Mouse (Mus musculus): Measurements from ENCODE around the gene Mfsd4a.

The Mfsd4a gene

DNA sequence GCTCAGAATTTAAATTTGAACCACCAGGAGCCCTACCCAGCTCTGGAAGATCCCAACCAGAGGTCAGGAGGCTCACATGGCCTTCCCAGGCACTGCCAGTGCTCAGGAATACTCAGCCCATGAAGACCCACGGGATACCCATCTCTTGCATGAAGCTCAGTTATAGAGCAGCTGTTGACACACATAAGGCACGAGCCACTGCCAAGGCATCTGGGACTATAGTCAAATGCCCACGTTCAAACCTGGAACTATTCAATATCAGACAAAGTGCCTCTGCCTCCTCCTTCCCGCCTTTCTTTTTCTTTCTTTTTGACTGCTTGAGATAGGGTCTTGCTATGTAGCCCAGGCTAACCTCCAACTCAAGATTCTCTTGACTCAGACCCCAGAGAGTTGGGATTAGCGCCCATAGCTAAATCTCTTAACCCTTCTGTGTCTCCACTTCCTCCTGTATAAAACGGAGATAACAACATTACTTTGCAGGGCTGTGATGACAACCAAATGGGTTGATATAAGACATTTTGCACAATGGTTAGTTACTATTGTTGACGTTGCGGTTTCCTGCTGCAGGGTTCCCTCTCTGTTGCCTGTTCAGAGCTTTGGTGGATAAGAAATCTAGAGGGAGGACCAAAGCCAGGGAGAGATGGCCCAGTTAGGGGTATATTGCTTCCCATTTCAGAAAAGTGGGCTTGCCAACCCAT, 2.2 kb downstream of the Mfsd4a start:
- DNase-seq: no peak

DNA sequence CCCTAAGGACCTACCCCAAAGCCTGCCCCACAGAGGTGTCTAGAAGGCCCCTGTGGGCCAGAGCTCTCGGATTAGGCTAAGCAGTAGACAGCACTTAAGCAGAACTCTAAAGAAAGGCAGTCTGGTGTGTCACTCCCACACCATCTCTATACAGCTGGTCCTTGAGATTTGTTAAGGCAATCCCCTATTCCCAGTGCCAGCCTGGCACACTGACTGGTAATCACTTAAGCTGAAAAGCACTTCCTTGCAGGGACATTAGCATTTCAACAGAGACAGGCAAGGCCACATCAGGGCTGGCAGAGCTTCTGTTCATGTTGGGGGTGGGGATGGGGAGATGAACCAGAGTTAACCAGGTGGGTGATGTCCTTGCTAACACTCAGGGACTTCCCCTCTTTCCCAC, 2.9 kb downstream of the Mfsd4a start:
- DNase-seq: no peak

DNA sequence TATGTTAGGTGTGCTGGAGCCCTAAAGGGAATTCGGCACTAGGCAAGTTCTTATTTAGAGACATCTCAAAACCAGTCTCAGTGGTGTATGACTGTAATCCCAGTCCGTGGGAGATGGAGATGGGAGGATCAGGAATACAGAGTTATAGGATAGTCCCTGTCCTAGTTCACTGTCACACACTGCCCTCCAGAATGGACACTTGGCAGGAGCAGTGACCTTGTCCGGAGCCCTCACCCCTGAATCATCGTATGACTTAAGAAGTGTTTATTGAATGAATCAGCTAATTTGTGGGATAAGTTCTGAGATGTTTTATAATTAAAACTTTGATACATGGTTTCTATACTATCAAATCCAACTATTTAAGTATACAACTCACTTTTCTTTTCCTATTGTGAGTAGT, 4.8 kb downstream of the Mfsd4a start:
- DNase-seq: no peak

DNA sequence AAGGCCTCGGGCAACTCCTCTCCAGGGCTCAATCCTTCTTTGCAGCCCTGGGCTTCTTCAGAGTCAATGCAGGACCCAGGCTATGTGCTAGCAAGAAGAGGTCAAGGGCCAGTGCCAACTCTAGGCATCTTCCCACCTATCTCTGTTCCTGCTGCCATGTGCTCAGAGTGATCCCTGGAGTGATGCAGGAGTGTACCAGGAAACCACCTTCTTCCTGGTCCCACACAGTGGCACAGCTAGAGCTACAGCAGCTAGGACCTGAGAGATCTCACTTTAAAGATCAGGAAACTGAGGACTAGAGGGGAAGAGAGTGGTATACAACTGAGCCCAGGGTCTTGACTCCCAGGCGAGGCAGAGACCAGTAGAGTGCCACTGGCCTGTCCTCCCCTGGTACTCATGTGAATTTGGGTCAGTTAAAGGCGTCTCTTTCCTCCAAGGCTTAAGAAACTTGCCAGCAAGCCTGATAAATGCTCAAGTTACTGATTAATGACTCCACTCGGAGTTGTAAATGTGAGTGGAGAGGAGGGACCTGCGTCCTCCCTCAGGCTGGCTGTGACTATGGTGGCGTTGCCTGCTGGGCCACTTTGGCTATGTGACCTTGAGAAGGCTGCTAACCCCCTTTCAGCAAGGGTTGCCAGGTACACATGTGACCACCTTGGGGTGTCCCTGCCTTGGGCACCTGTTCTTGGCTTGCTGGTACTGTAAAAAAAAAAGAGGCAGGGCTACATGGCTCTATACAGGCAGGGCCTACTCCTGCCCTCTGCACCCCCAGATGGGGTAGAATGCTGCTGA, 5.9 kb downstream of the Mfsd4a start:
- DNase-seq: peak; percentile 66 to 88

DNA sequence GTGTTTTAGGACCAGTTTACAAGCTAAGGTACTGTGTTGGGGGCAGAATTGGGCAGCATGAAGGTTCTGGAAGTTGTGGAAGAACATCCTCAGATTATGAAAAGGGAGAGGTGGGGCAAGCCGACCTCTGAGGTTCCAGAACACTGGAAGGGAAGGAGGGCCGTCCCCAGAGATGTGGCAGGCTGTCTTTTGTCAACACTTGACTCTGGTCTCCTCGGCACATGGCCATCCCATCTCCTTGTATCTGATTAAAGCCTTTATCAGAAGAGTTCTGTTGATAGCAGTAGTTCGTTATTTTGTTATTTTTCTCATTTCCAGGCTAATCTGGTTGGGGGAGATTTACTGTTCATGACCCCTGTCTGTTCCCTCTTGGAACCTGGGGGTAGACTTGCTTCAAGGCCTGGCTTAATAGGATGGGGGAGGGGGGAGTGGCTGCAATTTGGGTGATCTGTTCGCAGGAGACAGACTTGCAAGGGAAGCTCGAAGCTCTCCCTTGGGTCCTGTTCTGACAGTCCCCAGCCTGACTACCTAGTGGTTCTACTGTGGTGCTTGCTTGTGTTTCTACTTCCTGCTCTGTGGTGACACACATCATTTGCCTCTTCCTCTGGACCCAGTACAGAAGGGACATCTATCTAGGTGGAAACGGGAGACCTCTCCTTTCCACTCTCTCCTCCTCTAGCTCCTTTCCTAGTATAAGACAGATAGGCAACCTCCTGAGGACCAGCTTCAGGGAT, 7.7 kb downstream of the Mfsd4a start:
- DNase-seq: no peak

DNA sequence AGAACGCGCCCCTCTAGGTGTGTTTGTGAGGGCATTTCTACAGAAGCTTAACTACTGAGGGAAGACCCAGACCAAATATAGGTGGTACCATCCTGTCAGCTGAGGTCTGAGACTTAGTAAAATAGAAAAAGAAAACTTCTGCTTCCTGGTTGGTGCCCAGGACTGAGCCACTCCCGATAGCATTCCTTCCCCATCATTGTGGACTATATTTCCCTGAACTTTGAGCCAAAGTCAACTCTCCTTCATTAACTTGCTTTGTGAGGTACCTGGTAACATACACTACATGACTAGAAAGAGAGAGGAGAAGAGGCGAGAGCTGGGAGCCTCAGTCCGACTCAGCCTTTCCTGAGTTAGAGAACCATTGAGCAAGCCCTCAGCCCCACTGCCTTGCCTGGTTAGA, 9.3 kb downstream of the Mfsd4a start:
- no peak for DNase-seq

DNA sequence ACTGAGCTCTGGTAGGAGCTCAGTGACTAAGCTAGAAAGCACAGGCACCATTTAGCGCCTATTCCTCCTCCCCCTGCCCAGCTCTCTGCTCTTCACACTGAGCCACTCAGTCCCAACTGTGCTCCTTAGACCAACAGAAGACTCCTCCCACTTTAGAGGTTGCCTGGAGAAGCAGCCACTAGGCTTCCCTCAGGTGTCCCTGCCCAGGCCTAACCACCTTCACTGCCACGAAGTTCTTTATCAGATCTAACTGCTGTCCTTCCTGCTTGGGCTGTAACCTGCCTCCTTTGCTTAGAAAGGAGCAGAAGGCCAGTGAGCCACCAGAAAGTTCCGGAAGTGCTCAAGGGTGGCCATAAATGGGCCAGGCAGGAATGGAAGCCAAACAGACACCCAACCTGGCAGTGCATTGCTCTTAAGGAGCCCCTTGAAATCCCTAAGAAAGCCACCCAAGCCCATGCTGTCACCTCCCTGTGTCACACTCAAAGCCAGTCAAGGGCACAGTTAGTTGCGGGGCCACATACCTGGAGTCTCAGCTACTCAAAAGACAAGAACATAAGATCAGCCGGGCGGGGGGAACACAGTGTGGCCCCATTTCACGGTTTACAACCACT, 12.7 kb downstream of the Mfsd4a start:
- DNase-seq: no peak

DNA sequence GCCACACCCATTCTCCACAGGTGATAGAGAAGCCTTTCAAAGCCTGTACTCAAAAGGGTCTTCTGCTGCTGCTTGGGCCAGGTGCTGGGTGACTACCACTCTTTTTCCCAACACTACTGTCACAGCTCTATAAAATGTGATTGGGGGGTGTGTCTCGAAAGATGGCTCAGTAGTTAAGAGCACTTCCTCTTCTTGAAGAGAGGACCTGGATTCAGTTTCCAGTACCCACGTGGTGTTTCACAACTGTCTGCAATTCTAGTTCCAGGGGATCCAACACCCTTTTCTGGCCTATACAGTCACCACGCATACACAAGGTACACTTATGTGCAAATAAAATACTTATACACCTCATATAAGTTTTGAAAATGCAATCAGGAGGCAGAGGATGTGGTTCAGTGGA, 13.5 kb downstream of the Mfsd4a start:
- no peak for DNase-seq

DNA sequence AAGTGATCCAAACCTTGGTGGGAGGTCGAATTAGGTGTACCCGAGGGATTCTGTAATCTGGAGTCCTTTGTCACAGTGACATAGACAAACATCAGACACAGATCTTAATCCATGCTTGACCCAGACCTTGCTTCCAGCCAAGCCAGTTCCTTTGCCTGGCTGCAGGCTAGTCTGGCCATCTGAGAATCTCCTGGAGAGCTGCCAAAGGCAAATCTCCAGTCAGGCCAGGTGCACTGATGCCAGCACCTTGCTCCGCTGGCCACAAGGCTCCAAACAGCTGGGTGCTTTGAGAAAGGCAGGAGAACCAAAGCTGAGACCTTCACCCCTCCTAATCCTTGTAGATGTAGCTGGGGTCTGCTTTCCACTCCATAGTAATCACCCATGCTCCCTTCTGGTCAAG, 16.1 kb downstream of the Mfsd4a start:
- DNase-seq: peak; percentile 48 to 62

DNA sequence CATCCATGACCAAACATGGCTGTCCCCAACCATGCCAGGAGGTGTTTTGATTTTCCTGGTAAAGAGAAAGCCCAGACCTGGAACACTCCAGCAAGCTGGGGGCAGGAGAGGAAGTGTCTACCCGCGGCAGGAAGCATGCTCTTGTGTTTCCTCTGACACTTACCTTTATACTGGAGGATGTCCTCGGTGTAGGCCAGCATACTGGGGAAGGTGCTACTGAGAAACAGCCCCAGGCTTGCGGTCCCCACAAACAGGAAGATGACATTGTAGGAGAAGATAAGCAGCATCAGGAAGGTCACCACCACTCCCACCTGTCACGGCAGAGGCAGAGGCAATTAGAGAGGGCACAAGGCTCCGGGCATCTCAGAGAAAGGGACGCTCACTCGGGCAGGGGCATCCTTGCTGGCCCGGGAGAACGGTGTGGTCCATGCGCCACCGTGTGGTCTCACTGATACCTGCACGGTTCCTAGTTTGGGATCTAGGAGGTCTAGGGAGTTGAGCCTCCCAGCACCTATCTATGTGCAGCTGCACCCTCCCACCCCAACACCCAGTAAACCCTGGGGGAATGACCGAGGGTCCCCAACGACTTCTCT, 21.6 kb downstream of the Mfsd4a start:
- DNase-seq: peak; percentile 74 to 83

DNA sequence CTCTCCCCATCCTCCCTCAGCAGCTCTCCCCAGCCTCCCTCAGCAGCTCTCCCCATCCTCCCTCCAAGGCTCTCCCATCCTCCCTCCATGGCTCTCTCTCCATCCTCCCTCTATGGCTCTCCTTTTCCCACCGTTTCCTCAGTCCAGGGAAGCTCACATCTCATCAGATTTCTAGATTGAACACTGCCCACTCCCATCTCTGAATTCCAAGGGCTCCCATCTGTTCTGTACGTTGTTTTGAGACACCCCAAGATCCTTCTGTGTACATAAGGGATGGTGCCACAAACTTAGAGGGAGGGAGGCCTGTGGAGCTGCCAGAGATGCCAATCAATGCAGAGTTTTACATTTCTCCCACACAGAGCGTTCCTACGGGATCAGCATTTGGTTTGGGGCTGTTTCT, 24.1 kb downstream of the Mfsd4a start:
- DNase-seq: no peak

DNA sequence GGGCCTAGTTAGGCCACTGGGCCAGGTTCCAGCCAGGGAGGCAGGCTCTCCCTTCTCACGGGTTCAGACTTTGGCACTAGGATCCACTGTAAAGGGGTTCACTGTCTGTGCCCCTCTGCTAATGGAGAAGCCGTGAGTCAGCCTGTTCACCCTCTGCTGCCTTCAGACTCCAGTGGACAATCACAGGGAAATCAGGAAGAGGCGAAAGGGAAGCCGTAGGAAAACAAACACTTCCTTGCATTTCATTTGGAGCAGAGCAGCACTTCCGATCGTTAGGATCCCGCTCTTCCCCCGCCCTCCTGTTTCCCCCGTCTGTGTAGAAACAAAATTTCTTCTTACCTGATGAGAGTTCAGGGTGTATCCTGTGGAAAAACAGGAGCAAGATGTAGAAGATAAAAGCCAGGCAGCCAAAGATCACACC, 27.7 kb downstream of the Mfsd4a start:
- DNase-seq: peak; percentile 45 to 70

DNA sequence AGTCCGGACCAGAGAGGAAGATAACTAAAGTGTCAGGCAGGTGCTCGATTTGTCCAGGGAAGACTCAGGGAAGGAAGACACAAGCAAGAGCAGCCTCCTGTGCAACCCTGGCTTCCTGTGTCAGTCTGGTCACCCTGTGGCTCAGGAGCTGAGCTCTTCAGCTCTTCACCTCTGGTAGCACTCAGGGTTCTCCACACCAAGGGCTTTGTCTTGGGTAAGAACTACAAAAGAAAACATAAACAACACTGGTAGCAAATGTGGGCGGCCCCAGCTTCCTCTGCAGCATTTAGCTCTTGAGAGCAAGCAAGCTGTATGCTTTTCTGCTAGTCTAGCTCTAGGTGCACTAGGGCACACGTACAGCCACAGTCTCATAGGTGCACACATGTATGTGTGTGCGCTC, 29.1 kb downstream of the Mfsd4a start:
- no peak for DNase-seq

DNA sequence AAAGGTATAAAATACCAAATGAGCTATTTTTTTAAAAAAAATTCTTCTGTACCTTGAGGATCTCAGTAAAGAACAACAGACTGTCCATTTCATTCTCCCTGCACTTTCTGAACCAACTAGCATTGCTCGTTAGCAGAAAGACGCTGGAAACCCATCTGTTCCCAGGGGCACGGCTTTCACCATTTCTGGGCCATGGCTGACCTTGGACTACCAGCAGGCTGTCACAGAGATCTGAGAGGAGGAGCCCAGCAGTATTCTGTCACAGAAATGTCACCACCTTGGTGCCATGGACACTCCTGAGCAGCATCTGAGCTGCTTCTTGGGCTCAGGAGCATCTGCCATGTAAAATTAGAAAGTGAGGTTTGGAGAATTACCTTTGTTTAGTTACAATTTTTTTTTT, 30.1 kb downstream of the Mfsd4a start:
- DNase-seq: no peak

DNA sequence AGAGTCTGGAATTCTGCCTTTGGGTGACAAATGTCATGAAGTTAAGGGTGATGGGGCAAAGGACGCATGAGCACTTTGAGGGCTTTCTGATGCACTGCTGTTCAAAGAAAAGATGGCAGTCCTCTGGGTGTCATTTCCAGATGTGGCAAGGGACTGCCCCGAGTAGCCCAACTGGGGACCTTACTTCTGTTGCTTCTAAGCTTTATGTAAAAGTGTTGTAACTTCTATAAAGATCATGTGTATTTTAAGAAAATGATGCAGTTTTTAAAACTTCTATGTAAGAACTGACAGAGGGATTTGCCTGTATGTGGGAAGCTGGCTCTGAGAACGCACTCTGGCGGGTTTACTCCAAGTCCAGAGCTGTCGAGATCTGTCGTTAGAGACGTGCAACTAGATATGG, 35.7 kb downstream of the Mfsd4a start:
- DNase-seq: no peak

DNA sequence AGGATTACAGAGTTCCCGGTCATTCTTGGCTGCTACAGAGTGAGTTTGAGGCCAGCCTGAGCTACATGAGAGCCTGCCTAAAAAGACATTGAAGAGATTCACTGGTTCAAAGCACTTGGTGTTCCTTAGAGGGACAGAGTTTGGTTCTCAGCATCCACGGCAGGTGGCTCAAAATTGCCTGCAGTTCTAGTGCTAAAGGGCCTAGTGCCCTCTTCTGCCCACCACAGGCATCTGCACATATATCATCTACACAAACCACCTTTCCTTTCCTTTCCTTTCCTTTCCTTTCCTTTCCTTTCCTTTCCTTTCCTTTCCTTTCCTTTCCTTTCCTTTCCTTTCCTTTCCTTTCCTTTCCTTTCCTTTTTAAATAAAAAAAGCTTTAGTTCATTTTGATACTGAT, 37.3 kb downstream of the Mfsd4a start:
- peak in 1 of 2 experiments; percentile 18 for DNase-seq

DNA sequence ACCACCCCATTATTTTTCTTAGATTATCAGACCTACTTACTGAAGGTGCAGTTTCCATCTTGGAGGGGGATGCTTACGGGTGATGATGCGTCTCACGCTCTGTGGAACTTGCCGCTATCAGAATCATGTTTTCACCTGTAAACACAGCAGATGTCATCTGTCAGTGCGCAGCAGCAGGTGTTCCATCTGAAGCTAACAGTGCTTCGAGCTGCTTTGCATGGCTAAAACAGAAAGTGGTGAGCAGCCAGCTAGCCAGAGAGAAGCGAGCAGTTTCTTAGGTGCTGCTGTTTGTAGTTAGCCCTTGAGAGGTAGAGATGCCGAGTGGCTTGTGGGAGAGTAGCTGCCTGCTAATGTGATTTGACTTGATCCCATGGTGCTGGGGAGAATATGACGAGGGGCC, 39.4 kb downstream of the Mfsd4a start:
- no peak for DNase-seq

DNA sequence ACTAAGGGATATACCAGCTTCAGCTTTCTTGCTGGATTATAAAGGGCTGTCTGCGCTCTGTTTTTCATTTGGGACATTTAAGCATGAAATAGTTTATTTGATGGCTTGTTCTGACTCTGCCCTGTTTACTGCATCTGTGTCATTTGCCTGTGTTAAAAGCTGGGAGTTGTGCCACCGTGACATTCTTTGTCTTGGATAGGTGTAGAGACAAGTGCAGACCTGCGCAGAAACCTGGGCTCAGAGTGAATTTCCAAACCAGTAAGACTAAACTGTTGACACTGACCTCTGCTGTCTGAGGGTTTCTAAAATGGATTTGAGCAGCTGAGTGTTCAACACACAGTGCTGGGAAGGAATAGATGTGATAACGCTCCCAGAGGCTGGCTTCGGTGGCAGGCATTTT, 39.9 kb downstream of the Mfsd4a start:
- DNase-seq: no peak

DNA sequence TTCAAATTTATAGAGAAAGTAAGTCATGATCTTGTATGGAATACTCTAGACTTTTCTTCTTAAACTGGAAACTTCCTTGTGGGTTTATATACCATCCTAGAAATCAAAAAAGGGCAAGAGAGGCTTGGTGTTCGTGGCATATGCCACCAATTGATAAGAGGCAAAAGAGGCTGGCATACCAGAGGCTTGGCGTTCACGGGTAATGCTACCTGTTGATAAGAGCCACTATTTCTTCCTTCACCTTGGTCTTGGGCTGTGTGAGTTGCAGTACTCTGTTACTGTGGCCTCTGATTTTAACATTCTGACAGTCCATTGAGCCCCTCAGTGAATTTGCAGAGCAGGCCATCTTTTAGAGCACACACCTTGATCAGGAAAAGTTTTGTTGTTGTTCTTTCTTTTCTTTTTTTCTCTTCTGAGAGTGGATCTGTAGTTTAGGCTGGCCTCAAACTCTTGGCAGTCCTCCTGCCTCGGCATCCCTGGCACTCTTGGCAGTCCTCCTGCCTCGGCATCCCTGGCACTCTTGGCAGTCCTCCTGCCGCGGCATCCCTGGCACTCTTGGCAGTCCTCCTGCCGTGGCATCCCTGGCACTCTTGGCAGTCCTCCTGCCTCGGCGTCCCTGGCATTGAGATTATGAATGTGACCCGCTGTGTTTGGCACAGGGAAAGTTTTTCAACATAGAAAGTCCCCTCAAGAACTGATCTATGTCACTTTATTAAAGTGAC, 40.8 kb downstream of the Mfsd4a start:
- no peak for DNase-seq

DNA sequence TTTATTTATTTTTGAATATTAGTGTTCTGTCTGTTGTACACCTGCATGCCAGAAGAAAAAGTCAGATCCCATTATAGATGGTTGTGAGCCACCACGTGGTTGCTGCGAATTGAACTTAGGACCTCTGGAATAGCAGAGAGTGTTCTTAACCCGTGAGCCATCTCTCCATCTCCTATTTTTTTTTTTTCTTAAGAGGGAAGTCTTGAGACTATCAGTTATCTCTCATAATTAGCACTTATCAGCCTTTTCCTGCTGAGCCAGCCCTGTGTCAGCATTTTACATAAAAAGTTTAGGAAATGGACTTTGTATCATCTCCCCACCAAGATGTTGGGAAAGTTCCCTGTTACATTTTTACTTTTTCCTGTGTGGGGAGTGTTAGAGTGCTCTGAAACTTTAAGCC, 45.8 kb downstream of the Mfsd4a start:
- DNase-seq: no peak

DNA sequence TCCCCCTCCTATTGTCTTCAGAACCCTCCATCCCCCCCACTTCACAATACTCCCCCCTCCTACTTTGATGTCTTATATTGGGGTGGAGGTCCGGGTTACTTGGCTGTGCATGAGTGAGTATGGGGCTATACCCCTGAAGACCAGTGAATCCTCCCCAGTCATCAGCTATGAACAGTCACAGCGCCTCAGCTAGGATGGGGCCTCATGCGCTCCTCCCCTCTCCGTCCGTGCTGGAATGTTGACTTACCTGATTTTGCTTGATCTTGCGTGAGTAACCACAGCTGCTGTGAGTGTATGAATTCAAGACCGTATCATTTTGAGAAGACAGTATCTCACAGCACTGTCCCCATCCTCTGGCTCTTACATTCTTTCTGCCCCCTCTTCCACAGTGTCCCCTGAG, 48.0 kb downstream of the Mfsd4a start:
- no peak for DNase-seq

DNA sequence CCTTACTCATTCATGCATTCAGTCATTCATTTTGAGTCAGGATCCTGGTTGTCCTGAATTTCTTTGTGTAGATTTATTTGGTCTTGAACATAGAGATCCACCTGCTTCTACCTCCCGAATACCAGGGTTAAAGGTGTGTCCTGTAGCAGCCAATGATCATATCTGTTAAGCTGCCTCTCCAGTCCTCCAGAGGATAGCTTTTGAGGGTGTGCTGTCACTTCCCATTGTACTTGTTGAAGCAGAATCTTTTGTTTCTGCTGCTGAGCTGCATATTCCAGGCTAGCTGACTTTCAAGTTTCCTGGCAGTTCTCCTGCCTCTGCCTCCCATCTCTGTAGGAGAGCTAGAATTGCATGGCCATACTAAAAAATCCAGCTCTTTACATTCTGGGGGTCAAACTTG, 51.2 kb downstream of the Mfsd4a start:
- DNase-seq: no peak
